ENCODE assay signal across 20 mouse cellular contexts in genomic region chr6:32475958-32476357, GRCm38 (mm10).
DNase-seq lines count a peak whose midpoint lies in the region; ATAC-seq lines count a peak whose summit lies in the region.
"Had no signal": no experiment of that assay in that cellular context is flagged by ENCODE, and none has a peak within 500 bp of the region (broad histone marks: within the 10 kb centered on the region; RNA-seq: fewer than 3 reads in every experiment).

No protein-coding gene starts in this region.

- H3K9me3 ChIP-seq in heart, embryonic 14.5 days (ENCODE audit: control insufficient read depth, low read length) = no peaks in the 10 kb centered on the region
- H3K9me3 ChIP-seq: forebrain, embryonic 13.5 days; limb, embryonic 12.5 days; liver, embryonic 13.5 days; lung, embryonic 15.5 days; midbrain, embryonic 13.5 days; stomach, embryonic 15.5 days had no signal

- DNase-seq in heart, adult 18-20 months = peak; percentile 42 to 46
- no peak for DNase-seq in heart, postnatal 36 days
- peak; percentile 57 to 58 for DNase-seq in left cerebral cortex, adult 18-20 months (ENCODE audit: low spot score in 2 of 2)
- no peak for DNase-seq in left cerebral cortex, postnatal 4 days
- DNase-seq in right cerebral cortex, postnatal 14 days = peak; percentile 25
- no peak for DNase-seq in Muller cell, postnatal 12 days (ENCODE audit: inconsistent ontology term)
- DNase-seq: adrenal gland, adult 2 months; cerebellum, adult 11-12 months; cerebellum, postnatal 25 days; kidney, postnatal 14 days; liver, embryonic 13.5 days had no signal

- intact Hi-C loops in heart, postnatal 36 days (cut with DNase I) = loop anchor here (5.0 to 10.0 kb wide), 2 partner anchors 459 to 541 kb away; no protein-coding TSS in a partner anchor
- intact Hi-C loops in left cerebral cortex, postnatal 4 days (cut with DNase I) = loop anchor here (10.0 kb wide), 1 partner anchor 109 kb away; the partner anchor contains the start of gene Plxna4

- H3K4me1 ChIP-seq in heart, embryonic 14.5 days (ENCODE audit: control insufficient read depth in 2 of 2, insufficient read depth in 2 of 2, low read length in 2 of 2) = peaks cover 43 to 82% of the 10 kb centered on the region in 2 experiments
- H3K4me1 ChIP-seq: stomach, embryonic 15.5 days had no signal

- no peak overlapping the region for H3K4me3 ChIP-seq in heart, embryonic 14.5 days (ENCODE audit: control insufficient read depth in 1 of 2, insufficient read depth in 1 of 2, low read depth in 1 of 2, low read length in 2 of 2)
- H3K4me3 ChIP-seq: forebrain, embryonic 13.5 days; limb, embryonic 12.5 days; liver, embryonic 13.5 days; lung, embryonic 15.5 days; midbrain, embryonic 13.5 days; stomach, embryonic 15.5 days had no signal

- H3K27me3 ChIP-seq in heart, embryonic 14.5 days (ENCODE audit: control insufficient read depth, insufficient read depth, low read length) = no peaks in the 10 kb centered on the region
- H3K27me3 ChIP-seq: forebrain, embryonic 13.5 days; lung, embryonic 15.5 days; midbrain, embryonic 13.5 days; stomach, embryonic 15.5 days had no signal

- H3K9ac ChIP-seq in heart, embryonic 14.5 days (ENCODE audit: low read length) = no peak overlapping the region
- H3K9ac ChIP-seq: forebrain, embryonic 13.5 days; limb, embryonic 12.5 days; liver, embryonic 13.5 days; lung, embryonic 15.5 days; midbrain, embryonic 13.5 days; stomach, embryonic 15.5 days had no signal

- H3K36me3 ChIP-seq in heart, embryonic 14.5 days (ENCODE audit: control insufficient read depth, insufficient read depth, low read length) = no peaks in the 10 kb centered on the region
- H3K36me3 ChIP-seq: limb, embryonic 12.5 days; liver, embryonic 13.5 days; lung, embryonic 15.5 days; midbrain, embryonic 13.5 days; stomach, embryonic 15.5 days had no signal

- no peak for ATAC-seq in heart, embryonic 14.5 days (ENCODE audit: insufficient number of reproducible peaks, insufficient read depth, low FRiP score, low read depth)
- ATAC-seq in erythroblast, adult 5-6 weeks (replicated peaks; ENCODE audit: low FRiP score, poor library complexity, severe bottlenecking) = no peak
- ATAC-seq: forebrain, embryonic 13.5 days; hindbrain, embryonic 16.5 days; intestine, postnatal 0 days; midbrain, embryonic 13.5 days had no signal

- no peak overlapping the region for H3K4me2 ChIP-seq in heart, embryonic 14.5 days (ENCODE audit: low read length)
- H3K4me2 ChIP-seq: forebrain, embryonic 13.5 days; limb, embryonic 12.5 days; liver, embryonic 13.5 days; lung, embryonic 15.5 days; midbrain, embryonic 13.5 days; stomach, embryonic 15.5 days had no signal

- WGBS in heart, embryonic 14.5 days = 33% methylated on average over 4 of the region's 4 CpGs

- peak overlapping the region; percentile 11 to 35; a peak in 3 of 4 replicates for H3K27ac ChIP-seq in heart, embryonic 14.5 days (replicated peaks in 1 of 2; ENCODE audit: control insufficient read depth in 1 of 2, insufficient read depth in 1 of 2, low read depth in 2 of 2, low read length in 2 of 2)
- H3K27ac ChIP-seq: forebrain, embryonic 13.5 days; limb, embryonic 12.5 days; liver, embryonic 13.5 days; lung, embryonic 15.5 days; midbrain, embryonic 13.5 days; stomach, embryonic 15.5 days had no signal

Comparison
In these comparisons a context has a peak if more than half of its experiments do, and no peak if none do; other contexts are left out.
1. DNase-seq: peak in heart, adult 18-20 months (2 of 2), left cerebral cortex, adult 18-20 months (2 of 2) and right cerebral cortex, postnatal 14 days (single experiment); none in heart, postnatal 36 days (0 of 2), left cerebral cortex, postnatal 4 days (single experiment) and Muller cell, postnatal 12 days (single experiment).